Mouse (Mus musculus): ENCODE measurements at regions not wholly inside any gene's neighbourhood (a gene's known extent, or its start where the extent isn't known, plus 50 kb on each side); places are given as distances from the start of the nearest gene placed in this dataset.

GRCm38 (mm10) chr2:48432545-48432944 is 381.4 kb upstream of the Acvr2a start:
- TF ChIP-seq CTCF (IDR thresholded peaks at IDR 0.05; ENCODE audit: borderline replicate concordance, insufficient read depth, low read length) (no peak), POLR2A (IDR thresholded peaks at IDR 0.05; ENCODE audit: low read depth, low read length) (no peak)

Measured in embryonic fibroblast, embryonic 13.5 days (primary cell).